Mouse (Mus musculus) spleen, adult 2 months (tissue): Measurements from ENCODE around the gene Cbx5.
"Not testable (repeated sequence)": the region's sequence is repeated elsewhere in the genome, so short reads cannot be mapped to it uniquely, and the experiment has no call there.

ENCODE experiments used
- CTCF ChIP-seq: fragments of 200-500 bp; IDR thresholded peaks from 2 replicates; pipeline ENCODE4 v1.5.1; 2011; ENCODE audit warnings: mild to moderate bottlenecking, inconsistent platforms; ENCODE audit not compliant: insufficient read depth, insufficient read length, insufficient replicate concordance; ENCODE audit errors: extremely low read depth
- POLR2A ChIP-seq: fragments of 200-500 bp; IDR thresholded peaks from 2 replicates; pipeline ENCODE4 v1.6.1; 2011; ENCODE audit warnings: low read depth, low read length, inconsistent platforms

- not testable (repeated sequence) for TF ChIP-seq POLR2A, CTCF
Observed at GRCm38 (mm10) chr15:103241071-103242018, 1.7 kb upstream of the Cbx5 start.
